18 mouse cellular contexts compared by ENCODE assay signal in the genomic region with DNA sequence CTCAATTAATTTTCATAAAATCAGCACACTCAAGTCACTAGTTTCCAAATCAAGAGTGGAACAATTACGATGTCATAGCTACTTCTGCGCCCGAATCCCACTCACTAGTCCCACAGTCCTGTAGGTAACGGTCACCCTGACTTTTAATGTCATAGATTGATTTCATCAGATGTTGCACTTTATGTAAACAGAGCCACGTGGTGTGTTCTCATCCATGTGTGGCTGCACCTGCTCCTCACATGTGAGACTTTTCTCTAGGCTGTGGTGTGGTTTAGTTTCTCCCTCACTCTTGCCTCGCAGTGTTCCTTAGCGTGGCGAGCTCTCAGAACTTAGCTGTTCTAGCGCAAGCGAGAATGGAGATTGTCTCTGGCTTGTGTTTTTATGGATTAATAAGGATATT.
"Had no signal": no experiment of that assay in that cellular context is flagged by ENCODE, and none has a peak within 500 bp of the region (broad histone marks: within the 10 kb centered on the region; RNA-seq: fewer than 3 reads in every experiment).

No protein-coding gene starts in this region.

- H3K4me1 ChIP-seq: midbrain, embryonic 10.5 days; midbrain, embryonic 12.5 days; neural tube, embryonic 13.5 days; neural tube, embryonic 15.5 days had no signal

- H3K9ac ChIP-seq: liver, embryonic 15.5 days; lung, embryonic 14.5 days; midbrain, embryonic 12.5 days; neural tube, embryonic 13.5 days; neural tube, embryonic 15.5 days had no signal

- H3K4me3 ChIP-seq: liver, embryonic 15.5 days; midbrain, embryonic 10.5 days; midbrain, embryonic 12.5 days; myocyte; neural tube, embryonic 13.5 days; neural tube, embryonic 15.5 days had no signal

- DNase-seq: lung, adult 18-20 months; lung, postnatal 10 days; lung, postnatal 4 days; midbrain, embryonic 14.5 days; retina, postnatal 1 day; right cerebral cortex, adult 18-20 months; right cerebral cortex, postnatal 25 days; right cerebral cortex, postnatal 4 days; spleen, adult 18-20 months; thymus, adult 18-20 months had no signal

- H3K27ac ChIP-seq: liver, embryonic 15.5 days; midbrain, embryonic 10.5 days; midbrain, embryonic 12.5 days; neural tube, embryonic 13.5 days; neural tube, embryonic 15.5 days had no signal

- H3K4me2 ChIP-seq: liver, embryonic 15.5 days; lung, embryonic 14.5 days; midbrain, embryonic 12.5 days; neural tube, embryonic 13.5 days; neural tube, embryonic 15.5 days had no signal

- H3K36me3 ChIP-seq: liver, embryonic 15.5 days; midbrain, embryonic 10.5 days; midbrain, embryonic 12.5 days; neural tube, embryonic 13.5 days; neural tube, embryonic 15.5 days had no signal

- H3K27me3 ChIP-seq: liver, embryonic 15.5 days; midbrain, embryonic 12.5 days; neural tube, embryonic 13.5 days; neural tube, embryonic 15.5 days had no signal

- ATAC-seq: midbrain, embryonic 16.5 days had no signal

- H3K9me3 ChIP-seq: liver, embryonic 15.5 days; midbrain, embryonic 10.5 days; midbrain, embryonic 12.5 days; neural tube, embryonic 13.5 days; neural tube, embryonic 15.5 days had no signal
